Mouse (Mus musculus) olfactory bulb, adult 2 months (tissue): ENCODE results near the gene Map2k7.

Experiments used
- CTCF ChIP-seq: fragments of 200-500 bp; IDR thresholded peaks from 2 replicates; pipeline ENCODE4 v1.5.1; 2012; ENCODE audit warnings: low read depth, mild to moderate bottlenecking, low read length, moderate library complexity; ENCODE audit not compliant: insufficient read depth
- POLR2A ChIP-seq: fragments of 200-500 bp; IDR thresholded peaks from 2 replicates; pipeline ENCODE4 v1.6.1; 2012; ENCODE audit warnings: mild to moderate bottlenecking, low read depth, low read length, moderate library complexity; ENCODE audit not compliant: insufficient read depth

DNA sequence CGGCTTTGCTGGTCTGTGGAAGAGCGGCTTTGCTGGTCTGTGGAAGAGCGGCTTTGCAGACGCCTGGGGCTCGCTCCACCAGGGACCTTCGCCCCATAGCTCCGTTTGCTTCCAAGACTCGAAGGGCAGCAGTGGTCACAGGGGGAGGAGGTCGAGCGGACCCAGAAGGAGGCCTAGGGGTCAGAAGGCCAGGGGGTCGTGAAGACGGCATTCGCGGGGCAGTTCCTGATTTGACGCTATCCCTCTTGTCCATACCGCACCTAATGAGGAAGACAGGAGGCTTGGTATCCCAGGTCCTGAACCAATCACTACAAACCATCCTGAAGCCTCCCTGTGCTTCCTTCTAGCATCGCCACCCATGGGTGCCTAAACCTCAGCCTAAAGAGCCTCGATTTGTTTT, 22.2 kb upstream of the Map2k7 start:
- TF ChIP-seq CTCF (no peak), POLR2A (no peak)
